Mouse (Mus musculus) embryonic facial prominence, embryonic 12.5 days (tissue): Measurements from ENCODE around the gene Arid3a. TPM values are rescaled to one million over a fixed set of nuclear protein-coding genes. Genes with fewer than 3 reads are reported as not detected.

Source experiments
- ATAC-seq: fragments of 200-750 bp; cut with Nextera tagmentation; 2 replicates; pipeline ENCODE4 v1.8.0; 2017; ENCODE audit not compliant: insufficient number of reproducible peaks, insufficient read depth, low FRiP score, low TSS enrichment
- H3K27ac ChIP-seq: fragments of 300-500 bp; sonication (generic); 2 replicates; pipeline ENCODE4 v1.5.1; 2016; ENCODE audit warnings: mild to moderate bottlenecking
- H3K27me3 ChIP-seq: fragments of 300-500 bp; sonication (generic); 2 replicates; pipeline ENCODE4 v1.6.1; 2016; ENCODE audit warnings: mild to moderate bottlenecking, moderate library complexity
- H3K36me3 ChIP-seq: fragments of 300-500 bp; sonication (generic); 2 replicates; pipeline ENCODE4 v1.6.1; 2016; ENCODE audit warnings: mild to moderate bottlenecking
- H3K4me1 ChIP-seq: fragments of 300-500 bp; sonication (generic); 2 replicates; pipeline ENCODE4 v1.6.1; 2016
- H3K4me2 ChIP-seq: fragments of 300-500 bp; sonication (generic); replicated peaks from 2 replicates; pipeline ENCODE4 v1.6.1; 2016; ENCODE audit warnings: mild to moderate bottlenecking, moderate library complexity
- H3K4me3 ChIP-seq: fragments of 300-500 bp; sonication (generic); 2 replicates; pipeline ENCODE4 v1.5.1; 2016; ENCODE audit warnings: mild to moderate bottlenecking
- H3K9ac ChIP-seq: fragments of 300-500 bp; sonication (generic); 2 replicates; pipeline ENCODE4 v1.6.1; 2016; ENCODE audit warnings: mild to moderate bottlenecking, moderate library complexity
- H3K9me3 ChIP-seq: fragments of 300-500 bp; sonication (generic); 2 replicates; pipeline ENCODE4 v1.6.1; 2016; ENCODE audit warnings: mild to moderate bottlenecking, moderate library complexity
- WGBS: fragments of 180-500 bp; shearing (Covaris S2); methylation state at CpG from one replicate; pipeline ENCODE4 v1.1.7; 2016; 5-methylcytosine and 5-hydroxymethylcytosine counted together
- polyA plus RNA-seq: library from polyadenylated mRNA; unstranded; fragments of >200 nt; fragmentation: Nextera tagmentation; extraction: Ambion mirVana; gene quantifications from 2 replicates; pipeline ENCODE4 v1.2.1, GENCODE M21; 2016

Arid3a gene
- polyA plus RNA-seq, 1 experiment from 2014 or later = 4.9 TPM

DNA sequence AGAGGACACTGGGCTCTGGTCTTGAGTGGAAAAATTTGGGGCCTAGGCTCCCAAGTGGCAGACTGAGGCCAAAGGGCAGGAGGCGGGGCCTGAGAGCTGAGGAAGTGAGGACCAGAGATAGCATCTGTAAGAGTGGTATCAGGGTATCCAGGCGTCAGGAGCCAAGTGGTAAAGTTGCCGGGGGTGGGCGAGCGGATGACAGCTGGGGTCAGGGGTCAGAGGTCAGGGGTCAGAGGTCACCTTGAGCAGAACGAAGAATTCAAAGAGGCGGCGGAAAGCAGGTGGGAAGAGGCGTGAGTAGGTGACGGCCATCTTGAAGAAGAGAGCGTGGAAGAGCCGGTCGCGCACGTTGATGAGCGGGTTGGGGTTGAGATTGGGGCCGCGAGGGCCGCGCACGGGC lies 56.8 kb downstream of the Arid3a start:
- Histone ChIP-seq H3K9me3 (no peaks in the 10 kb centered on the region), H3K4me2 (peak overlapping the region; percentile 90), H3K27ac (peak overlapping the region; percentile 93), H3K4me3 (peak overlapping the region; percentile 76), H3K4me1 (peaks cover 39% of the 10 kb centered on the region), H3K36me3 (peaks cover 20% of the 10 kb centered on the region), H3K27me3 (no peaks in the 10 kb centered on the region), H3K9ac (peak overlapping the region; percentile 87)
- under 1% methylated on average over 16 of the region's 21 CpGs for WGBS
- no peak for ATAC-seq

DNA sequence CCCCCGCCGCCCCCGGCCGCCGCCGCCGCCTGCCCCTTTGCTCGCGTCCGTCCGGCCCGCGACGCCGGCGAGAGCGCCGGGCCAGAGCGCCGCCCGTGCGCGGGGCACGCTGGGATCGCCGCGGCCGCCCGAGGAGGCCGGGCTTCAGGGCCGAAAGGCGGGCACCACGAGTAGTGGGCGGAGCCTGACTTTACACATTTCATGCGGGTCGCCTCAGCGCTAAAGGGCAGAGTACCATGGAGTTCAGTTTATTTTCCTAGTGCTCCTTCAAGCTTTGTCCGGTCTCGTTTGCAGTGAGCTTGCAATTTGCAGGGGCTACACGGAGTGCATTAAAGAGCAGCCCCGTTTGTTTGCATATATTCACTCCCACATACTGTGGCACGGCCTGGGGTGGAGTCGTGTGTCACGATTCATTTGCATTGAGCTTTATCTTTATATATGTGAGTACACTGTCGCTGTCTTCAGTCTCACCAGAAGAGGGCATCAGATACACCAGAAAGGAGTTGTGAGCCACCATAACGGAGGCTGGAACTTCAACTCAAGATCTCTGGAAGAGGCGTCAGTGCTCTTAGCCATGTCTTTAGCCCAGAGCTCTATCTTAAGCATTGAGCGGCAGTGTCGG lies 57.5 kb downstream of the Arid3a start, which contains the start of gene Tmem259:
TSS of gene Tmem259 (minus strand) at position 136 of the 622 bp plus-strand sequence.
- ATAC-seq = peak; percentile 71
- Histone ChIP-seq H3K27me3 (no peaks in the 10 kb centered on the region), H3K36me3 (peaks cover 14% of the 10 kb centered on the region), H3K9me3 (no peaks in the 10 kb centered on the region), H3K4me1 (peaks cover 41% of the 10 kb centered on the region), H3K4me3 (peak within 1 kb of the TSS; percentile 76), H3K27ac (peak within 1 kb of the TSS; percentile 93), H3K4me2 (peak within 1 kb of the TSS; percentile 90), H3K9ac (peak within 1 kb of the TSS; percentile 87)
- WGBS = under 1% methylated on average over 49 of the region's 49 CpGs

DNA sequence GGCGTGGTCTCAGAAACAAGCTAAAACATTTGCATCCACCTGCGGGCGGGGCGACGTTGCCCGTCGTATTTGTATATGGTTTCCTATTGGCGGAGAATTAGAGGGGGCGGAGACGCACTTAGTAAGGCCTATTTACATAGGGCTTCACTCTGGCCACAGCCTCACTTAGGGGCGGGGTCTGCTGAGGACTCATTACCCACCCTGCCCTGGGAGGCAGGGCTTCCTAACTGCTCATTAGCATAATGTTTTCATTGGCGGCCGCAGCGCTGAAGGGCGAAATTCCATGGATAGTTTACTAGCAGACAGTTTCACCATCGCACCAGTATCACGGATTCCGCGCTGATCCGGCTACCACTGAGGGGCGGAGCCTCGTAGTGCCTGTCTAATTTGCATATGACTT lies 58.0 kb downstream of the Arid3a start:
- under 1% methylated on average over 22 of the region's 22 CpGs for WGBS
- H3K4me1 ChIP-seq = peaks cover 47% of the 10 kb centered on the region
- peak overlapping the region; percentile 90 for H3K4me2 ChIP-seq
- ATAC-seq = peak; percentile 87
- no peaks in the 10 kb centered on the region for H3K9me3 ChIP-seq
- H3K27me3 ChIP-seq = no peaks in the 10 kb centered on the region; the same call in 1 of the 2 replicates
- H3K4me3 ChIP-seq = peak overlapping the region; percentile 76
- peaks cover 10% of the 10 kb centered on the region; the same call in 1 of the 2 replicates for H3K36me3 ChIP-seq
- H3K27ac ChIP-seq = peak overlapping the region; percentile 93
- peak overlapping the region; percentile 49 for H3K9ac ChIP-seq

DNA sequence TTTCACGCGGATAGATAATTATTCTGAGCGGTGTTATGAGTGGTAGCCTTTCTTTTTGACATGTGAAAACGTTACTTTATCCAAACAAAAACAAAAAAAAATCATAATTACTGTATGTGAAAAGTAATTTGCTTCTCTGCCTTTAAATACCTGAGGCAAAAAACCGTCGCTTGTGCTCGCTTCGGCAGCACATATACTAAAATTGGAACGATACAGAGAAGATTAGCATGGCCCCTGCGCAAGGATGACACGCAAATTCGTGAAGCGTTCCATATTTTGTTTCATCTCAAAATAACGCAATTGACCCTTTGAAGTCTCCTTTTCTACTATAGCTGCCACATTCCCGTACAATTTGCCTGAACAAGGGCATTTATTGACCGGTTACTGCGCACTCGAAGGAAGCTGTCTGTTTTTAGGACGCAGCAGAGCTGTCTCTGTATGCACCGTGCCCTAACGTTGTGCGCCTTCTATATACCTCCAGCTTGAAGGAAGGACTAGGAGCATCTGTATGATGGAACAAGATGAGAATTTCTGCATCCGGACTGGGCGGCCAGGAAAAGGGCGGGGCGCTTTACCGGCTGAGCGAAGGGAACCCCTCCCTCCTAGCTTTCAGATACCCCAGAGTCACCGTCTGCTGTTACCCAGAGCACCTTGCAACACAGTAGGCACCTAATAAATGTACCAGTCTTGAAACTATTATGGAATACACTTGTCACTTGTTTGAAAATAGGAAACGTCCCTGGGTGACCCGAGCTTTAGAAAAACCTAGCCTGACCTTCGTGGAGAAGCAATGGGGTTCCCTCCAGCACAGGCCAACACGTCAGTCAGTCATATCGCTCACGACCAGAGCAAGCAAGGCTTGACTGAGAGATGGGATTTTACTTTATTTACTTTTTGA lies 58.7 kb downstream of the Arid3a start:
- no peak for ATAC-seq
- H3K9me3 ChIP-seq = no peaks in the 10 kb centered on the region
- H3K36me3 ChIP-seq = peaks cover 7% of the 10 kb centered on the region; the same call in 1 of the 2 replicates
- H3K27ac ChIP-seq = peak overlapping the region; percentile 93
- 4% methylated on average over 35 of the region's 35 CpGs for WGBS
- no peaks in the 10 kb centered on the region; the same call in 1 of the 2 replicates for H3K27me3 ChIP-seq
- peak overlapping the region; percentile 49 for H3K9ac ChIP-seq
- peak overlapping the region; percentile 90 for H3K4me2 ChIP-seq
- peaks cover 50% of the 10 kb centered on the region for H3K4me1 ChIP-seq
- peak overlapping the region; percentile 76 for H3K4me3 ChIP-seq

DNA sequence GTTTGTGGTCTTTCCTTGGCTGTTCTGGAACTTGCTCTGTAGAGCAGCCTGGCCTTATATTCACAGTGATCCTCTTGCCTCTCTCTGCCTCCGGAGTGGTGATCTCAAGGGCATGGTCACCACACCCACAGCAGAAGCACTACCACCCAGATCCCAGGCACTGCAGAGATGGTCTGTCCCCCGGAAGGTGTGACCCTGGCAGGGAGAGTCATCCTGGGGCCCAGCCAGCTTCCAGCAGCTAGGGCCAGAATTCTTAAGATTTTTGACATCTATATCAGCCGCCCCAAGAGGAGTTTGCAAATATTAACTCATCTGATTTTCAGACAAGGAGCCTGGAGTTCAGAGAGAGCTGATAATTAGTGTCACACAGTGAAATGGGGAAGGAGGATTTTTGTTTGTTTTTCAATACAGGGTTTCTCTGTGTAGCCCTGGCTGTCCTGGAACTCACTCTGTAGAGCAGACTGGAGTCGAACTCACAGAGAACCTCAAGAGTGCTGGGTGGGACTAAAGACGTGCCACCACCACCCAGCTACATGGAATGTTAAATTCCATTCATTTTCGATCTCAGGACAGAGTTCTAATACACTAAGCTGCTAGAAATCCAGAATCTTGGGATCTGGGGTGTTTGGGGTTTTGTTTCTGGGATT lies 59.5 kb downstream of the Arid3a start:
- Histone ChIP-seq H3K4me1 (peaks cover 50% of the 10 kb centered on the region), H3K4me2 (peak overlapping the region; percentile 90), H3K9me3 (0 out of 2 replicates have a peak, but pooled peaks cover 8% of the 10 kb centered on the region), H3K4me3 (peak overlapping the region; percentile 76), H3K36me3 (peaks cover 10% of the 10 kb centered on the region), H3K27me3 (no peaks in the 10 kb centered on the region; the same call in 1 of the 2 replicates), H3K9ac (peak overlapping the region; percentile 45; the same call in 1 of the 2 replicates), H3K27ac (peak overlapping the region; percentile 93)
- 47% methylated on average over 6 of the region's 6 CpGs for WGBS
- ATAC-seq = no peak

DNA sequence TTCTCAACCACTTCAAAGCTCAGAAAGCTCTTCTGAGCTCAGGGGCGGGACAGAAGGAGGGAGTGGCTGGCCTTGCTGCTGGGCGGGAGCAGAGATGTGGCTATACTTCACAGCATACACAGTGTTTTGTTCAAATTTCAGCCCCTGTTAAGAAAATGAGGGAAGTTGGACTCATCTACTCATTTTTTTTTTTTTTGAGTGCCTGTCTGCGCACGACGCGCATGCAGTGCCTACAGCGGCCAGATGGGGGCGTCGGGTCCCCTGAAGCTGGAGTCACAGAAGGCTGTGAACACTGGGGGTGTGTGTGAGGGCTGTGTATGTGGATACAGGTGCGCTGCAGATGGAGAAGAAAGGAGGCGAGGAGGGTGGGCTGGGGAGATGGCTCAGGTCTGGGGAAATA lies 60.1 kb downstream of the Arid3a start:
- Histone ChIP-seq H3K9me3 (peaks cover 8% of the 10 kb centered on the region; the same call in 1 of the 2 replicates), H3K4me1 (peaks cover 50% of the 10 kb centered on the region), H3K4me3 (peak overlapping the region; percentile 60; the same call in 1 of the 2 replicates), H3K27ac (peak overlapping the region; percentile 93), H3K4me2 (peak overlapping the region; percentile 90), H3K9ac (peak overlapping the region; percentile 34; the same call in 1 of the 2 replicates), H3K27me3 (no peaks in the 10 kb centered on the region; the same call in 1 of the 2 replicates), H3K36me3 (peaks cover 13% of the 10 kb centered on the region)
- no peak for ATAC-seq
- 4% methylated on average over 11 of the region's 11 CpGs for WGBS

DNA sequence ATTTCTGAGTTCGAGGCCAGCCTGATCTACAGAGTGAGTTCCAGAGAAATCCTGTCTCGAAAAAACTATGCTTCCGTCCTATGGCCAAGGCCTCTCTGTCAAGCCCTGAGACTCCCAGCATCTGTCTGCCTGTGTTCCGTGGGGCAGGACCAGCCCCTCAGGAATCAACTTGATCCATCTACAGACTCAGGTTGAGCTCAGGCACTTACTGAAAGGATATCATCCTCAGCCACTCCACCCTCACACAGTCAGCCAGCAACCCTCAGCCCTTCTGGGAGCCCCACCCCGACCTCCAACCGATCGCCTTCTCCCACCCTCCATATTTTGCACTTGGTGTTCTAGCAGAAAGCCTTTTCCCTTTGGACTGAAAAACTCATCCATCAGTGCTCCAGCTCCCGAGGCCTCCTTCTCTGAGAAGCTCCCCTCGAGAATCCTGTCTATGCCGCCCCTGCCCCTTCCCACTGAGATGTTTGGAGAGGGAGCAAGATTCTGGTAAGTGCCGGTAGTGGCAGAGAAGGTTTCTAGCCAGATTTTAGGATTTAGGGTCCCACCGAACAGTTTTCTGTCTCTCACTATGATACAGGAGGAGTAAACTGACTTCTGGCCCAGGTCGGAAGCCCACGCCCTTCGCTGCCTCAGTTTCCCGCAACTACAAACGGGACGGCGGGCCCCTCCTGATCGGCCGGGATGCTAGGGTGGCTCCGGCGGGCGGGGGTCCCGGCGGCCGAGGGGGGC lies 61.1 kb downstream of the Arid3a start:
- 8% methylated on average over 27 of the region's 27 CpGs for WGBS
- ATAC-seq = no peak
- peak overlapping the region; percentile 90 for H3K4me2 ChIP-seq

DNA sequence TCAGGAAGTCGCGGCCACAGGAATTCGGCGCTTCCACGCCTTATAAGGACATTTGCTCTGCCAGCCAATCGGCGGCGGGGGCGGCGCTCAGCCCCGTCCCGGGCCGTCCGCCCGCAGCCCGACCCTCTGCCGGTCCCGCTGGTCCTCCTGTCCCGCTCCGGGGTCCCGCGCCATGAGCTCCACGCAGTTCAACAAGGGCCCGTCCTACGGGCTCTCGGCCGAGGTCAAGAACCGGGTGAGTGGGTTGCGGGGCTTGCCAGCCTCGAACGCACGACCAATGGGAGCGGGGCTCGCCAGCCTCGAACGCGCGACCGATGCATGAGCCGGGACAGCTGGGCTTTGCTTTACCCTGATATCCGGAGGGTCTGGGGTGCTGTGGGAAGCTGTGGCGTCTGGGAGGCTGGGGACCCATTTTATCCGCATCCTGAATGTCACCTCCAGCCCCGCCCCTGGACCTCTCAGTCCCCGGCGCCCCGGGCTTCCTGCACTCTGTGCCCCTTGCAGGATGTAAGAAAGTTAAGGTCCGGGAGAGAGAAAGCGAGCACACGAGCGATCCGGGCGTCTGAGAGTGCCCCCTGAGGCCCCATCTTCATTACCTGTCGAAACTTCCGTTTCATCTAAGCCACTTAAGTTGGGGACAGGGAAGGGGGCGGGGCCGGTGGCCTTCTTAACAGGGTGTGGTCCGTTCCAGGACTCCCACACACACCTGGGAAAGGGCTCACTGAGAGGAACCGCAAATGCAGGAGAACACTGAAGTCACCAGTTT lies 61.8 kb downstream of the Arid3a start, which contains the start of gene Cnn2:
TSS of gene Cnn2 (plus strand) at position 79 of the 766 bp plus-strand sequence.
- WGBS = under 1% methylated on average over 59 of the region's 59 CpGs
- peak within 1 kb of the TSS; percentile 93 for H3K27ac ChIP-seq
- ATAC-seq = no peak

More for the DNA sequence above, 61.1 kb downstream of the Arid3a start:
- Histone ChIP-seq H3K9ac (peak overlapping the region; percentile 74), H3K4me1 (peaks cover 43% of the 10 kb centered on the region), H3K27ac (peak overlapping the region; percentile 93), H3K4me3 (peak overlapping the region; percentile 60), H3K9me3 (peaks cover 8% of the 10 kb centered on the region; the same call in 1 of the 2 replicates), H3K36me3 (peaks cover 22% of the 10 kb centered on the region), H3K27me3 (no peaks in the 10 kb centered on the region; the same call in 1 of the 2 replicates)

DNA sequence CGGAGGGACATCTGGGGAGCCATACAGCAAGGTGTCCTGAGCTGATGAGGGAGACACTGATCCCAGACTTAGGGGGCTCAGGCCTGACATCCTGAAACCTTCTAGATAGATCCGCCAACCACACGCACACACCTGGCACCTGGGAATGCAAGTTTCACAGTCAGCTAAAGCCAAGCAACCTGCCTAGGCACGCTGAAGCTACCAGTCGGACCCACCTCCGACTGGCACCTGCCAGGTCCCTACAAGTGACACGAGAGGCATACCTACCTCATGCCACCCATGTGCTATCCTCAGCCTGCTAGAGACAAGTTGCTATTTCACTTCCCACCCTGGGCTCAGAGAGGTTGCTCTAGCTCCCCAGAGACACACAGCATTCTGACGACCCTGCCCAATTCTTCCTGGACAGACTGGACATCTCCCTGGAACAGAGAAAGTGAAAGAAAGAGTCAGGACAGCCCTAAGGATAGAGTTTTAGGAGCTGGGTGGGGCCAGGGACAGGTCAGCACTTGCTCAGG lies 62.5 kb downstream of the Arid3a start:
- H3K4me2 ChIP-seq = peak overlapping the region; percentile 90
- H3K4me1 ChIP-seq = peaks cover 35% of the 10 kb centered on the region
- H3K27me3 ChIP-seq = no peaks in the 10 kb centered on the region; the same call in 1 of the 2 replicates
- H3K9ac ChIP-seq = peak overlapping the region; percentile 74
- H3K9me3 ChIP-seq = peaks cover 8% of the 10 kb centered on the region; the same call in 1 of the 2 replicates
- peak overlapping the region; percentile 60 for H3K4me3 ChIP-seq
- H3K36me3 ChIP-seq = peaks cover 36% of the 10 kb centered on the region
- no peak for ATAC-seq
- 21% methylated on average over 8 of the region's 8 CpGs for WGBS
- peak overlapping the region; percentile 93 for H3K27ac ChIP-seq

More for the DNA sequence above, 61.8 kb downstream of the Arid3a start, which contains the start of gene Cnn2:
- Histone ChIP-seq H3K27me3 (no peaks in the 10 kb centered on the region; the same call in 1 of the 2 replicates), H3K4me1 (peaks cover 35% of the 10 kb centered on the region), H3K9ac (peak within 1 kb of the TSS; percentile 74), H3K4me3 (peak within 1 kb of the TSS; percentile 60), H3K4me2 (peak within 1 kb of the TSS; percentile 90), H3K9me3 (peaks cover 8% of the 10 kb centered on the region; the same call in 1 of the 2 replicates), H3K36me3 (peaks cover 30% of the 10 kb centered on the region)

DNA sequence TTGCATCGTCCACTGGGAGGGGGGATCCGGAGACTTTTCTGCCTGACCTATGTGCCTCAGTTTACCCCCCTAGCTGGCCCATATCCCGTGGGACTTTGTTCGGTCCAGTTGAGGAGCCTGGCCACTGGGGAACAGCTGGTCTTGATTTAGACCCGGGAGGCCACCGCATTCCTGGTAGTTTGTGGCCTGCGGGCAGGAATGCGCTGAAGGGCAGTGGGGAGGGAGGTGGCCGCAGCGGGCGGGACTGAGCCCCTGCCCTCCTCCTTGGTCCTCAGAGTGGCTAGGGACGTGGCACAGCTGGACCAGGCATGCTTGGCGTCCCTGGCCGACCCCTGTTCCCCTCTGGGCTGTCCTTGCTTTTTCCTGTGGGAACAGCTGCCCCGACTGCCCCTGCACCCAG lies 63.0 kb downstream of the Arid3a start:
- peak overlapping the region; percentile 74 for H3K9ac ChIP-seq
- ATAC-seq = no peak
- H3K36me3 ChIP-seq = peaks cover 42% of the 10 kb centered on the region
- peaks cover 8% of the 10 kb centered on the region; the same call in 1 of the 2 replicates for H3K9me3 ChIP-seq
- H3K4me1 ChIP-seq = peaks cover 35% of the 10 kb centered on the region
- WGBS = 11% methylated on average over 15 of the region's 15 CpGs
- peak overlapping the region; percentile 90 for H3K4me2 ChIP-seq
- peak overlapping the region; percentile 60 for H3K4me3 ChIP-seq
- H3K27ac ChIP-seq = peak overlapping the region; percentile 93
- no peaks in the 10 kb centered on the region; the same call in 1 of the 2 replicates for H3K27me3 ChIP-seq
